Mouse (Mus musculus) heart, adult 11 months (tissue): ENCODE measurements around the gene Myo9b.

Experiments used
- DNase-seq: peaks from one replicate; pipeline ENCODE4 v3.0.0; 2022

Myo9b gene

GRCm38 (mm10) chr8:71392871-71393270 lies 120.4 kb downstream of the Myo9b start:
- DNase-seq = peak; percentile 87

GRCm38 (mm10) chr8:71394481-71394880 lies 122.0 kb downstream of the Myo9b start:
- peak; percentile 93 for DNase-seq

- DNase-seq = peak; percentile 92
These were observed 122.6 kb downstream of the Myo9b start for GRCm38 (mm10) chr8:71395071-71395470.

GRCm38 (mm10) chr8:71395629-71396028 lies 123.1 kb downstream of the Myo9b start, which contains the start of gene Ushbp1:
Gene Ushbp1, minus strand, starts transcription at chr8:71395802.
- DNase-seq = peak; percentile 99

GRCm38 (mm10) chr8:71396639-71397305 lies 124.3 kb downstream of the Myo9b start, which contains the start of gene Babam1:
Gene Babam1, plus strand, starts transcription at chr8:71396861.
- peak; percentile 100 for DNase-seq

- peak; percentile 94 for DNase-seq
These were observed 125.2 kb downstream of the Myo9b start for GRCm38 (mm10) chr8:71397701-71398100.

- peak; percentile 64 for DNase-seq
These were observed 128.3 kb downstream of the Myo9b start for GRCm38 (mm10) chr8:71400826-71401225.

GRCm38 (mm10) chr8:71401454-71401853 lies 128.9 kb downstream of the Myo9b start:
- peak; percentile 91 for DNase-seq

GRCm38 (mm10) chr8:71402446-71402964 lies 130.0 kb downstream of the Myo9b start:
- DNase-seq = peak; percentile 90

GRCm38 (mm10) chr8:71403107-71403885 lies 130.8 kb downstream of the Myo9b start:
- peak; percentile 86 for DNase-seq

- peak; percentile 92 for DNase-seq
These were observed 131.5 kb downstream of the Myo9b start for GRCm38 (mm10) chr8:71404011-71404410.

- peak; percentile 91 for DNase-seq
These were observed 132.4 kb downstream of the Myo9b start for GRCm38 (mm10) chr8:71404951-71405351.

- DNase-seq = peak; percentile 99
These were observed 133.0 kb downstream of the Myo9b start, which contains the start of gene Ankle1 for GRCm38 (mm10) chr8:71405401-71406098. Gene Ankle1, plus strand, starts transcription at chr8:71406010.

GRCm38 (mm10) chr8:71406099-71407015 lies 133.8 kb downstream of the Myo9b start:
- peak; percentile 97 for DNase-seq

GRCm38 (mm10) chr8:71407441-71407840 lies 134.9 kb downstream of the Myo9b start:
- DNase-seq = peak; percentile 90

- peak; percentile 87 for DNase-seq
These were observed 135.7 kb downstream of the Myo9b start for GRCm38 (mm10) chr8:71408231-71408630.
